Mouse (Mus musculus) MN1 (cell line): ENCODE data around the gene Ank.
"Not testable (repeated sequence)": the region's sequence is repeated elsewhere in the genome, so short reads cannot be mapped to it uniquely, and the experiment has no call there.

Source experiments
- DNase-seq: peaks from one replicate; pipeline ENCODE4 v3.0.0-alpha.2; 2016; ENCODE audit warnings: low spot score

Ank gene

GRCm38 (mm10) chr15:27467081-27467491, 609 bp downstream of the Ank start:
- DNase-seq, result no peak

- DNase-seq, result peak; percentile 14
Measured at GRCm38 (mm10) chr15:27467641-27468040, 1.2 kb downstream of the Ank start.

GRCm38 (mm10) chr15:27468822-27469488, 2.5 kb downstream of the Ank start:
- DNase-seq, result no peak

GRCm38 (mm10) chr15:27470346-27470745, 3.9 kb downstream of the Ank start:
- DNase-seq, result not testable (repeated sequence)

- no peak for DNase-seq
Measured at GRCm38 (mm10) chr15:27472315-27472714, 5.8 kb downstream of the Ank start.

GRCm38 (mm10) chr15:27475988-27476387, 9.5 kb downstream of the Ank start:
- no peak for DNase-seq

- DNase-seq, result no peak
Measured at GRCm38 (mm10) chr15:27476671-27477070, 10.2 kb downstream of the Ank start.

- DNase-seq, result no peak
Measured at GRCm38 (mm10) chr15:27477159-27477558, 10.7 kb downstream of the Ank start.

- DNase-seq, result no peak
Measured at GRCm38 (mm10) chr15:27477630-27478029, 11.2 kb downstream of the Ank start.

- peak; percentile 13 for DNase-seq
Measured at GRCm38 (mm10) chr15:27480333-27481015, 14.0 kb downstream of the Ank start.

- no peak for DNase-seq
Measured at GRCm38 (mm10) chr15:27481956-27482355, 15.5 kb downstream of the Ank start.

GRCm38 (mm10) chr15:27483183-27483582, 16.7 kb downstream of the Ank start:
- no peak for DNase-seq

GRCm38 (mm10) chr15:27485567-27486278, 19.2 kb downstream of the Ank start:
- no peak for DNase-seq

- DNase-seq, result no peak
Measured at GRCm38 (mm10) chr15:27486279-27486618, 19.8 kb downstream of the Ank start.

GRCm38 (mm10) chr15:27487059-27487458, 20.6 kb downstream of the Ank start:
- DNase-seq, result no peak

- no peak for DNase-seq
Measured at GRCm38 (mm10) chr15:27488042-27488441, 21.6 kb downstream of the Ank start.

GRCm38 (mm10) chr15:27490676-27491075, 24.2 kb downstream of the Ank start:
- DNase-seq, result no peak

GRCm38 (mm10) chr15:27491425-27492070, 25.1 kb downstream of the Ank start:
- DNase-seq, result no peak

GRCm38 (mm10) chr15:27492156-27492555, 25.7 kb downstream of the Ank start:
- DNase-seq, result no peak

GRCm38 (mm10) chr15:27492734-27493133, 26.3 kb downstream of the Ank start:
- no peak for DNase-seq

GRCm38 (mm10) chr15:27493516-27493915, 27.0 kb downstream of the Ank start:
- DNase-seq, result no peak

- peak; percentile 28 for DNase-seq
Measured at GRCm38 (mm10) chr15:27495981-27496401, 29.5 kb downstream of the Ank start.
